Mouse (Mus musculus): ENCODE measurements around the gene Cdh18.

DNA sequence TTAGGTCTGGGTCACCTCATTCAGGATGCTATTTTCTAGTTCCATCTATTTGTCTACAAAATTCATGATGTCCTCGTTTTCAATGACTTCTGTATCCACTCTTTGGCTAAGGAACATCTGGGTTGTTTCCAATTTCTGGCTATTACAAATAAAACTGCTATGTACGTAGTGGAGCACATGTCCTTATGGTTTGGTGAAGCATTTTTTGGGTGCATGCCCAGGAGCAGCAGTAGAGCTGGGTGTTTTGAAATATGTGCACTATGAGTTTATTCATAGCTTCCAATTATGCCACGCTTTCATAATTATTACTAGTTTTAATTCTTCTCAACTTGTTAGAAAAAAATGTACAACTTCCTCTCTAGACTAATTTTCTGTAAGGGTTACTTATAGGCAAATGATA lies 871.2 kb downstream of the Cdh18 start:
- TF ChIP-seq GATA1 (IDR thresholded peaks at IDR 0.05; ENCODE audit: low read length) = no peak
- no peak for TF ChIP-seq TAL1 (IDR thresholded peaks at IDR 0.05; ENCODE audit: low read length)
